ENCODE assay signal across 23 mouse cellular contexts in the genomic region with DNA sequence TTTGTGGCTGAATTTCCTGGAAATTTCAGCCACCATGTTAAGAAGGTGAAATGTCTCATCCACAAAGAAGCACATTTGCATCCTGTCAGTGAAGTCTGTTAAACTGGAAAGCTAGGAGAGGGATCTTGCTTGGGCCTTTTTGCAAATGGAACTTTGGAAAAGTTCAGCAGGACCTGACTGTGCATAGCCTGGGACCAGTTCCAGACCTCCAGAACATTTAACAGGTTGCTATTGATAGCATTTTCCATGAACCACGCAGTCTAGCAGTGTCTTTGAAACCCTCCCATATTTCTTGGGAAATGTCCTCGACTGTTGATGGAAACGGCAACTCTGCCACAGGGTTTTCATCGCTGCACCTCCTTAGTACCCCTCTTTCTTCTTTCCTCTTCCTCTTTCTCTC. TPM values are rescaled to one million over a fixed set of nuclear protein-coding genes. Genes with fewer than 3 reads are reported as not detected.
A peak's percentile ranks its signal among the peaks of the same experiment; 100 is the strongest.
DNase-seq lines count a peak whose midpoint lies in the region; ATAC-seq and TF ChIP-seq lines count a peak whose summit lies in the region.
"Had no signal": no experiment of that assay in that cellular context is flagged by ENCODE, and none has a peak within 500 bp of the region (broad histone marks: within the 10 kb centered on the region; RNA-seq: fewer than 3 reads in every experiment).

No protein-coding gene starts in this region.

- no peak for TF ChIP-seq CTCF in gastrocnemius, adult 2 months (IDR thresholded peaks at IDR 0.05)
- no peak for TF ChIP-seq CTCF in lung, postnatal 0 days (IDR thresholded peaks at IDR 0.05)

- intact Hi-C loops in gastrocnemius, adult 2 months (cut with DNase I): no loop called here
- intact Hi-C loops in gastrocnemius, postnatal 36 days (cut with DNase I): no loop called here

- no peaks in the 10 kb centered on the region for H3K36me3 ChIP-seq in heart, embryonic 14.5 days (ENCODE audit: control insufficient read depth, insufficient read depth, low read length)
- H3K36me3 ChIP-seq in lung, embryonic 15.5 days: no peaks in the 10 kb centered on the region
- no peaks in the 10 kb centered on the region for H3K36me3 ChIP-seq in lung, postnatal 0 days (ENCODE audit: insufficient read depth, low read length)
- H3K36me3 ChIP-seq in limb, embryonic 13.5 days: no peaks in the 10 kb centered on the region
- H3K36me3 ChIP-seq: forebrain, embryonic 12.5 days; hindbrain, embryonic 12.5 days; kidney, embryonic 15.5 days; liver, embryonic 12.5 days had no signal

- peaks cover 43 to 88% of the 10 kb centered on the region in 2 experiments for H3K4me1 ChIP-seq in heart, embryonic 14.5 days (ENCODE audit: control insufficient read depth in 2 of 2, insufficient read depth in 2 of 2, low read length in 2 of 2)
- peaks cover 25% of the 10 kb centered on the region for H3K4me1 ChIP-seq in lung, embryonic 15.5 days
- peaks cover 4% of the 10 kb centered on the region; the same call in 1 of the 2 replicates for H3K4me1 ChIP-seq in lung, postnatal 0 days (ENCODE audit: insufficient read depth, low read depth, low read length)
- H3K4me1 ChIP-seq in limb, embryonic 13.5 days: peaks cover 92% of the 10 kb centered on the region

- H3K4me3 ChIP-seq in gastrocnemius, adult 2 months: no peak overlapping the region
- no peak overlapping the region for H3K4me3 ChIP-seq in heart, embryonic 14.5 days (ENCODE audit: control insufficient read depth in 1 of 2, insufficient read depth in 1 of 2, low read depth in 1 of 2, low read length in 2 of 2)
- H3K4me3 ChIP-seq in lung, embryonic 15.5 days: no peak overlapping the region
- H3K4me3 ChIP-seq in lung, postnatal 0 days (ENCODE audit: low read depth, low read length): no peak overlapping the region
- H3K4me3 ChIP-seq in limb, embryonic 13.5 days: no peak overlapping the region
- H3K4me3 ChIP-seq: erythroblast, embryonic 14.5 days; forebrain, embryonic 12.5 days; hindbrain, embryonic 12.5 days; kidney, embryonic 15.5 days; liver, embryonic 12.5 days; myocyte had no signal

- ATAC-seq in heart, embryonic 14.5 days (ENCODE audit: insufficient number of reproducible peaks, insufficient read depth, low FRiP score, low read depth): 0 out of 2 replicates have a peak, but pooled peaks have one; percentile 19
- ATAC-seq in lung, embryonic 15.5 days (ENCODE audit: borderline replicate concordance, extremely low read depth, low FRiP score, low TSS enrichment): no peak
- ATAC-seq in lung, postnatal 0 days: no peak
- no peak for ATAC-seq in limb, embryonic 13.5 days (ENCODE audit: low FRiP score, low read depth)
- ATAC-seq: intestine, postnatal 0 days; liver, embryonic 12.5 days; midbrain, embryonic 16.5 days had no signal

- no peaks in the 10 kb centered on the region for H3K27me3 ChIP-seq in heart, embryonic 14.5 days (ENCODE audit: control insufficient read depth, insufficient read depth, low read length)
- no peaks in the 10 kb centered on the region for H3K27me3 ChIP-seq in lung, embryonic 15.5 days
- no peaks in the 10 kb centered on the region for H3K27me3 ChIP-seq in lung, postnatal 0 days (replicated peaks; ENCODE audit: insufficient read depth, low read length)
- H3K27me3 ChIP-seq in limb, embryonic 13.5 days: no peaks in the 10 kb centered on the region
- H3K27me3 ChIP-seq: forebrain, embryonic 12.5 days; hindbrain, embryonic 12.5 days; kidney, embryonic 15.5 days; liver, embryonic 12.5 days had no signal

- peak overlapping the region; percentile 46 for H3K27ac ChIP-seq in gastrocnemius, adult 2 months
- H3K27ac ChIP-seq in heart, embryonic 14.5 days (replicated peaks in 1 of 2; ENCODE audit: control insufficient read depth in 1 of 2, insufficient read depth in 1 of 2, low read depth in 2 of 2, low read length in 2 of 2): peak overlapping the region; percentile 55 to 58
- peak overlapping the region; percentile 25; the same call in 1 of the 2 replicates for H3K27ac ChIP-seq in lung, embryonic 15.5 days
- no peak overlapping the region for H3K27ac ChIP-seq in lung, postnatal 0 days (ENCODE audit: low read length)
- peak overlapping the region; percentile 91 for H3K27ac ChIP-seq in limb, embryonic 13.5 days
- H3K27ac ChIP-seq: forebrain, embryonic 12.5 days; kidney, embryonic 15.5 days; liver, embryonic 12.5 days; macrophage had no signal

- TF ChIP-seq EP300 in lung, postnatal 0 days (IDR thresholded peaks at IDR 0.05): no peak

- H3K9ac ChIP-seq in heart, embryonic 14.5 days (ENCODE audit: low read length): 0 out of 2 replicates have a peak overlapping the region, but pooled peaks have one; percentile 42
- H3K9ac ChIP-seq in lung, embryonic 15.5 days: no peak overlapping the region
- H3K9ac ChIP-seq in lung, postnatal 0 days (replicated peaks; ENCODE audit: low read depth): no peak overlapping the region
- H3K9ac ChIP-seq in limb, embryonic 13.5 days: no peak overlapping the region
- H3K9ac ChIP-seq: forebrain, embryonic 12.5 days; hindbrain, embryonic 12.5 days; kidney, embryonic 15.5 days; liver, embryonic 12.5 days had no signal

- peak overlapping the region; percentile 17; the same call in 1 of the 2 replicates for H3K4me2 ChIP-seq in heart, embryonic 14.5 days (ENCODE audit: low read length)
- no peak overlapping the region for H3K4me2 ChIP-seq in lung, embryonic 15.5 days
- no peak overlapping the region for H3K4me2 ChIP-seq in lung, postnatal 0 days (replicated peaks; ENCODE audit: low read depth, low read length)
- H3K4me2 ChIP-seq in limb, embryonic 13.5 days (replicated peaks): peak overlapping the region; percentile 32
- H3K4me2 ChIP-seq: forebrain, embryonic 12.5 days; hindbrain, embryonic 12.5 days; kidney, embryonic 15.5 days; liver, embryonic 12.5 days had no signal

- no peaks in the 10 kb centered on the region for H3K9me3 ChIP-seq in heart, embryonic 14.5 days (ENCODE audit: control insufficient read depth, low read length)
- H3K9me3 ChIP-seq in lung, embryonic 15.5 days: no peaks in the 10 kb centered on the region
- H3K9me3 ChIP-seq in lung, postnatal 0 days (ENCODE audit: low read length): no peaks in the 10 kb centered on the region
- H3K9me3 ChIP-seq in limb, embryonic 13.5 days: no peaks in the 10 kb centered on the region
- H3K9me3 ChIP-seq: forebrain, embryonic 12.5 days; hindbrain, embryonic 12.5 days; kidney, embryonic 15.5 days; liver, embryonic 12.5 days had no signal

- no peak for DNase-seq in gastrocnemius, adult 2 months
- DNase-seq in gastrocnemius, postnatal 36 days: no peak
- DNase-seq in heart, adult 9 months (ENCODE audit: low spot score in 2 of 2): no peak
- no peak for DNase-seq in lung, postnatal 0 days (ENCODE audit: low spot score)
- DNase-seq in right cerebral cortex, postnatal 10 days (ENCODE audit: low spot score in 2 of 2): no peak
- DNase-seq: cerebellum, adult 2 months; cerebellum, postnatal 25 days; kidney, postnatal 36 days; lung, adult 2 months; thymus, adult 18-20 months; thymus, postnatal 4 days had no signal

- WGBS in heart, embryonic 14.5 days: 26% methylated on average over 4 of the region's 4 CpGs
- WGBS in lung, embryonic 15.5 days: 81% methylated on average over 4 of the region's 4 CpGs
- 71% methylated on average over 4 of the region's 4 CpGs for whole genome bisulfite sequencing in lung, postnatal 0 days
- WGBS in limb, embryonic 13.5 days: 53% methylated on average over 4 of the region's 4 CpGs

RNA-seq across cellular contexts. Expression of gene Abtb2, which starts 23.3 kb away (rescaled TPM):
- total RNA-seq in gastrocnemius, adult 2 months (2021): 10 to 100 TPM in 1 of 2 experiments, 1 to 10 TPM in 1; 8.3 to 13.2 TPM
- 1 to 10 TPM; 6.3 to 6.7 TPM for total RNA-seq in gastrocnemius, postnatal 36 days (2021)
- 18.4 and 18.6 TPM in 2 replicates for polyA plus RNA-seq in heart, embryonic 14.5 days (2014; fragmentation: Nextera tagmentation; extraction: Ambion mirVana)
- 8.3 and 8.5 TPM in 2 replicates for polyA plus RNA-seq in lung, embryonic 15.5 days (2015; fragmentation: Nextera tagmentation; extraction: Ambion mirVana)
- polyA plus RNA-seq in lung, postnatal 0 days (2015; fragmentation: Nextera tagmentation; extraction: Ambion mirVana): 3.6 and 4.5 TPM in 2 replicates
- 17.6 and 20.5 TPM in 2 replicates for polyA plus RNA-seq in limb, embryonic 13.5 days (2015; fragmentation: Nextera tagmentation; extraction: Ambion mirVana)

Comparison
In these comparisons a context has a peak if more than half of its experiments do, and no peak if none do; other contexts are left out.
1. H3K4me2 ChIP-seq: peak in heart, embryonic 14.5 days (single experiment) and limb, embryonic 13.5 days (single experiment); none in lung, embryonic 15.5 days (single experiment) and lung, postnatal 0 days (single experiment).